Mouse (Mus musculus) MEL (cell line): ENCODE results near the gene Grb10.

Experiments used
- CTCF ChIP-seq, 3 experiments: IDR thresholded peaks in 2 of 3; conservative IDR thresholded peaks in 1 of 3; 2 replicates each; pipeline ENCODE4 v1.5.1; 2011 to 2012; ENCODE audit warnings: low read length in 3 of 3, low read depth in 2 of 3, mild to moderate bottlenecking in 2 of 3, improper control_type of control experiment in 1 of 3, inconsistent platforms in 1 of 3, mixed read lengths in 1 of 3, moderate library complexity in 1 of 3; ENCODE audit not compliant: control insufficient read depth in 1 of 3, insufficient read depth in 1 of 3, poor library complexity in 1 of 3, severe bottlenecking in 1 of 3
- GABPA ChIP-seq: IDR thresholded peaks from 2 replicates; pipeline ENCODE4 v1.6.1; 2012; ENCODE audit warnings: low read depth, mild to moderate bottlenecking, inconsistent platforms, low read length, improper control_type of control experiment, moderate library complexity
- MAX ChIP-seq: IDR thresholded peaks from 2 replicates; pipeline ENCODE4 v1.6.1; 2011; ENCODE audit warnings: low read length, improper control_type of control experiment
- MXI1 ChIP-seq: IDR thresholded peaks from 2 replicates; pipeline ENCODE4 v1.6.1; 2011; ENCODE audit warnings: mild to moderate bottlenecking, low read depth, low read length, improper control_type of control experiment
- MYC ChIP-seq: IDR thresholded peaks from 2 replicates; pipeline ENCODE4 v1.6.1; 2011; ENCODE audit warnings: low read depth, mild to moderate bottlenecking, low read length, improper control_type of control experiment, moderate library complexity
- POLR2A ChIP-seq, 2 experiments: IDR thresholded peaks; 2 replicates each; pipeline ENCODE4 v1.6.1; 2011 to 2012; ENCODE audit warnings: low read length in 2 of 2, mild to moderate bottlenecking in 2 of 2, control low read depth in 1 of 2, improper control_type of control experiment in 1 of 2, low read depth in 1 of 2, moderate library complexity in 1 of 2; ENCODE audit not compliant: control insufficient read depth in 1 of 2, insufficient read depth in 1 of 2, poor library complexity in 1 of 2
- RAD21 ChIP-seq: IDR thresholded peaks from 2 replicates; pipeline ENCODE4 v1.6.1; 2011; ENCODE audit warnings: mild to moderate bottlenecking, low read depth, low read length, improper control_type of control experiment
- RCOR1 ChIP-seq: IDR thresholded peaks from 2 replicates; pipeline ENCODE4 v1.6.1; 2012; ENCODE audit warnings: low read depth, mild to moderate bottlenecking, inconsistent platforms, low read length, improper control_type of control experiment
- TAL1 ChIP-seq: IDR thresholded peaks from 2 replicates; pipeline ENCODE4 v1.6.1; 2012; ENCODE audit warnings: mild to moderate bottlenecking, inconsistent platforms, low read length, moderate library complexity, mixed read lengths

DNA sequence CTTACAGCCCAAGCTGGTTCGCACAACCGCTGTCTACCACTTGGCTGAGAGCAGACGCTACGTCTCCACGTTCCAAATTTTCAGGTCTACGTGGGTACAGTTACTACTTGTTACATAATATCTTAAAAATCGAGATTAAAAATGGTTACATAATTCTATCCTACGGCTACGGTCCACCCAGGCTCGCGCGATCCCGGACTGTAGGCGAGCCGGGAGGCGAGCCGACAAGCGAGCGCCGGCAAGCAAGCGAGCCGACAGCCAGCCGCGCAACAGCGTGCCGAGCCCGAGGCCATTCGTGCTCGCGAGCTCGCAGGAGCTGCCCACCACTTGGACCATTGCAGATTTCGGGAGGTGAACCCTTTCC is 13.1 kb downstream of the Grb10 start:
- TF ChIP-seq GABPA: no peak
- TF ChIP-seq RCOR1: no peak
- no peak for TF ChIP-seq MYC
- TF ChIP-seq MXI1: no peak
- no peak for TF ChIP-seq TAL1
- no peak for TF ChIP-seq RAD21
- no peak for TF ChIP-seq MAX
- TF ChIP-seq CTCF (IDR thresholded peaks at IDR 0.05 in 2 of 3, conservative IDR thresholded peaks at IDR 0.05 in 1 of 3; ENCODE audit: control insufficient read depth in 1 of 3, insufficient read depth in 1 of 3, low read depth in 2 of 3, low read length in 3 of 3, poor library complexity in 1 of 3, severe bottlenecking in 1 of 3): no peak
- TF ChIP-seq POLR2A (IDR thresholded peaks at IDR 0.05; ENCODE audit: control insufficient read depth in 1 of 2, insufficient read depth in 1 of 2, low read depth in 1 of 2, low read length in 2 of 2, poor library complexity in 1 of 2): no peak
